Mouse (Mus musculus) B cell, adult 67 days (primary cell): Measurements from ENCODE around the gene Slc38a6. TPM values are rescaled to one million over a fixed set of nuclear protein-coding genes. Genes with fewer than 3 reads are reported as not detected.

ENCODE experiments used
- total RNA-seq, 2 experiments: library from RNA; stranded (reverse); gene quantifications; 4 replicates each; pipeline ENCODE4 v1.2.4; 2023

Gene Slc38a6
- 10 to 100 TPM in 1 of 2 experiments, 1 to 10 TPM in 1; 9.3 to 26.2 TPM for total RNA-seq

DNA sequence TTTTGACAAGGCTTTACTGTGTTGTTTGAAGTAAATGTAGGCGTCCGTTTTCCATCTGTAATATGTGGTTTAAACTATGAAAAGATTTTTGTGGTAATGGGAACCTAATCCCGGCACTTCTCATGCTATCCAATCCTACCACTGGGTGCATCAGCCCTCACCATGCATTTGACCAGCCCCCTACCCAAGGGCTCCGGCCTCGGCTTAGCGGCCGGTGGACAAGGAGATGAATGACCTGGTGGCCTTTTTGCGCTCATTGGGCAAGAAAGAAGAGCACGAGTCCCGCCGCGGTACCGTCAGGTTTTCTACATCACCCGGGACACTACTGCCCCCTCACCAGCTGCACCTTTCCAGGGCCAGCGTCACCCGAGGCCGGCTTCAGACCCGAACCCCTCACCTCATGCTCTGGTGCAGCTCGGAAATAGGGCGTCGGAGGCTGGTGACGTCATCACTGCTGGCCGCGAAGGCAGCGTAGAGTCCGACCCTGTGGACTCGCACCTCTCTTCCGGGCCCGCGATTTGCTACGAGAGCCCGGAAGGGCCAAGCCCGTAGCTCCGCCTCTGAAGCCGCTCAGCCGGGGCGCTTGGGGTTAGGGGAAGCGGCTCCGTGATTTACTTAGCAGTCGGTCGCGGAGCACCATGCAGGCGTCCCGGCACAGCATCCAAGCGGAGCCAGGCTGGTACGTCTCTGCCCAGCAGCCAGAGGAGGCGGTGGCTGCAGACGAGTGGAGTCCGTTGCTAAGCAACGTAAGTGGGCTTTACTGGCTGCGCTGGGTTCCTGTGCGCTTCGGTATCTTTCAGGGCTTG, at the start of gene Slc38a6, which contains the start of gene Trmt5:
Slc38a6 (plus strand) TSS at position 493 of the 806 bp plus-strand sequence.
Trmt5 (minus strand) TSS at position 424 of the 806 bp plus-strand sequence.

Other genes with a start within 250 kb of the Slc38a6 start
- gene Six1, start 232.9 kb upstream of the Slc38a6 start, total RNA-seq, result not detected
- under 1 TPM in 1 of 2 experiments, not detected in 1; 0.09 TPM for gene Six4, start 173.3 kb upstream of the Slc38a6 start, total RNA-seq
- gene Mnat1, start 163.1 kb upstream of the Slc38a6 start, total RNA-seq, result 10 to 100 TPM; 13.8 to 15.3 TPM
- 10 to 100 TPM in 1 of 2 experiments, 1 to 10 TPM in 1; 9.5 to 13.5 TPM for gene Trmt5, start 69 bp upstream of the Slc38a6 start, total RNA-seq